Mouse (Mus musculus) intestine, embryonic 14.5 days (tissue): ENCODE results near the gene Tspan11. TPM values are rescaled to one million over a fixed set of nuclear protein-coding genes. Genes with fewer than 3 reads are reported as not detected.
A peak's percentile ranks its signal among the peaks of the same experiment; 100 is the strongest.

Experiments used
- ATAC-seq: fragments of 200-750 bp; cut with Nextera tagmentation; replicated peaks from 2 replicates; pipeline ENCODE4 v1.8.0; 2017; ENCODE audit warnings: low read depth, moderate number of reproducible peaks, moderate TSS enrichment, moderate library complexity; ENCODE audit not compliant: low FRiP score, low TSS enrichment
- DNase-seq: peaks from one replicate; pipeline ENCODE4 v3.0.0-alpha.2; 2018; ENCODE audit warnings: low spot score
- H3K27ac ChIP-seq: fragments of 300-500 bp; sonication (generic); 2 replicates; pipeline ENCODE4 v1.5.1; 2014; ENCODE audit warnings: low read depth, mild to moderate bottlenecking, control low read depth
- H3K27me3 ChIP-seq: fragments of 300-500 bp; sonication (generic); replicated peaks from 2 replicates; pipeline ENCODE4 v1.6.1; 2014; ENCODE audit warnings: low read length, control low read depth; ENCODE audit not compliant: control insufficient read depth, insufficient read depth
- H3K36me3 ChIP-seq: fragments of 300-500 bp; sonication (generic); 2 replicates; pipeline ENCODE4 v1.6.1; 2014; ENCODE audit warnings: low read length, control low read depth; ENCODE audit not compliant: control insufficient read depth, insufficient read depth
- H3K4me1 ChIP-seq: fragments of 300-500 bp; sonication (generic); replicated peaks from 2 replicates; pipeline ENCODE4 v1.6.1; 2014; ENCODE audit warnings: low read length, control low read depth, mixed read lengths; ENCODE audit not compliant: control insufficient read depth, insufficient read depth
- H3K4me2 ChIP-seq: fragments of 300-500 bp; sonication (generic); 2 replicates; pipeline ENCODE4 v1.6.1; 2014; ENCODE audit warnings: low read length
- H3K4me3 ChIP-seq: fragments of 300-500 bp; sonication (generic); 2 replicates; pipeline ENCODE4 v1.5.1; 2014; ENCODE audit warnings: low read depth, low read length, control low read depth, mixed read lengths
- H3K9ac ChIP-seq: fragments of 300-500 bp; sonication (generic); 2 replicates; pipeline ENCODE4 v1.6.1; 2014; ENCODE audit warnings: mild to moderate bottlenecking, low read length
- H3K9me3 ChIP-seq: fragments of 300-500 bp; sonication (generic); 2 replicates; pipeline ENCODE4 v1.6.1; 2016; ENCODE audit warnings: low read length, control low read depth; ENCODE audit not compliant: control insufficient read depth
- WGBS: fragments of 180-500 bp; shearing (Covaris S2); extraction: QIAGEN DNeasy Blood & Tissue Kit; methylation state at CpG from one replicate; pipeline ENCODE4 v1.1.7; 2014; 5-methylcytosine and 5-hydroxymethylcytosine counted together
- polyA plus RNA-seq: library from polyadenylated mRNA; unstranded; fragments of >200 nt; fragmentation: Nextera tagmentation; extraction: Ambion mirVana; gene quantifications from 2 replicates; pipeline ENCODE4 v1.2.1, GENCODE M21; 2014

Gene Tspan11
- polyA plus RNA-seq, 1 experiment from 2014 or later, result 4.1 TPM

DNA sequence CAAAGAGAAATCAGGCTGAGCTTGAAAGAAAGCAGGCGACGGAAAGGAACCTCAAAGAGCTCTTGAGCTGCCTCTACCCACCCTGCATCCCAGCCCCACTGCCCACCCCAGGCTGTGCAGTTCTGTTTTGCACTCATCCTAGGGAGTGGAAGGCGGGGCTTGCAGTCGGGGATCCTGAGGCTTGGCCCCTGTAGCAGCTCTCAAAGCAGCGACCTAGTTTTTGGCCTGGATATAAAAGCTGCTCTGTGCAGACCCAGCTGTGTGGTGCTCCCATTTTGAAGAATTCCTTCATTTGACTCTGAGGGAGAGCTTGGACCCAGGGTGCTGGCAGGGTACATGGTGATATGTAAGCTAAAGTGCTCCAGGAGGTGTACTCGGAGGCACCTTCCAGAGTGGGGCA lies 37.4 kb downstream of the Tspan11 start:
- no peaks in the 10 kb centered on the region for H3K36me3 ChIP-seq
- H3K4me2 ChIP-seq, result no peak overlapping the region
- no peak overlapping the region for H3K9ac ChIP-seq
- no peaks in the 10 kb centered on the region for H3K9me3 ChIP-seq
- ATAC-seq (no peak), DNase-seq (no peak)
- no peaks in the 10 kb centered on the region for H3K4me1 ChIP-seq
- 67% methylated on average over 6 of the region's 6 CpGs for WGBS
- H3K27ac ChIP-seq, result no peak overlapping the region
- no peak overlapping the region for H3K4me3 ChIP-seq
- no peaks in the 10 kb centered on the region for H3K27me3 ChIP-seq

DNA sequence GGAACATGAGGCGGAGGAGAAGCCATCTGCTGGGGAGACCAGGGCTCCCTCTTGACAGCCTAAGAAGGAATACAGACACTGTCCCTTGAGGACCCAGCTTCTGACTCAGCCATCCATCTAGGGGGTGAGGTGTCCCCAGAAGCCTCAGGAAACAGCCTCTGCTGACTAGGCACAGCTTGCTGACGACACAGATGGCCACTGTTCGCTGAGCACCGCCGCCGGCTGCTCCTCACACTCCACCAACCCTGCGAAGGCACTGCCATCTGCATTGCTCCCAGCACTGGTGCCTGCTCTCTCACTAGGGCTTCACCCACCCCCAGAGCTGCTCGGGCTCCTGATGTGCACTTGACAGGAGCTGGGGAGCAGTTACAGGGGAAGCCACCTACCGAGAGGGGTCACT lies 38.5 kb downstream of the Tspan11 start:
- Histone ChIP-seq H3K27me3 (no peaks in the 10 kb centered on the region), H3K9me3 (no peaks in the 10 kb centered on the region), H3K4me3 (no peak overlapping the region), H3K4me1 (no peaks in the 10 kb centered on the region), H3K4me2 (no peak overlapping the region), H3K27ac (no peak overlapping the region), H3K36me3 (no peaks in the 10 kb centered on the region), H3K9ac (no peak overlapping the region)
- WGBS, result 65% methylated on average over 9 of the region's 9 CpGs
- ATAC-seq (no peak), DNase-seq (no peak)

DNA sequence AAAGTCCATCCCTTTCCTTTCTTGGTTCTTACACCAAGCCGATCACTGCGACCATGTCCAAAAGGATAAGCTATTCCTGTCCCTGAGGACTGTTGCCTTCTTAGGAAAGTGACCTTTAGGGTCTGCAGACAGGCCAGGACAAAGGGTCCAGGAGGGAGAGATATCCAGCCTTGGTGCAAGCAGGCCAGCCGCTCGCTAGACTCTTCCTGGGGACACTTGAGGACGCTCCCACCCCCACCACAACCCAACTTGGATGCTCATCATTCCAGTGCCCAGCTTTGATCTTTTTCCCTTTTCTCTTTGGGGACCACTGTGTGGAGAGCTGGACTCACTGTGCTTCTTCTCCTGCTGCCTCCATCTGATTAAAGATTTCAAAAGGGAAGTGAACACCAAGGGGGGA lies 41.3 kb downstream of the Tspan11 start:
- no peak overlapping the region for H3K9ac ChIP-seq
- no peaks in the 10 kb centered on the region for H3K27me3 ChIP-seq
- H3K4me3 ChIP-seq, result no peak overlapping the region
- H3K4me2 ChIP-seq, result no peak overlapping the region
- H3K36me3 ChIP-seq, result no peaks in the 10 kb centered on the region
- DNase-seq (no peak), ATAC-seq (no peak)
- no peaks in the 10 kb centered on the region for H3K9me3 ChIP-seq
- 89% methylated on average over 5 of the region's 5 CpGs for WGBS
- H3K4me1 ChIP-seq, result peaks cover 15% of the 10 kb centered on the region
- no peak overlapping the region for H3K27ac ChIP-seq

DNA sequence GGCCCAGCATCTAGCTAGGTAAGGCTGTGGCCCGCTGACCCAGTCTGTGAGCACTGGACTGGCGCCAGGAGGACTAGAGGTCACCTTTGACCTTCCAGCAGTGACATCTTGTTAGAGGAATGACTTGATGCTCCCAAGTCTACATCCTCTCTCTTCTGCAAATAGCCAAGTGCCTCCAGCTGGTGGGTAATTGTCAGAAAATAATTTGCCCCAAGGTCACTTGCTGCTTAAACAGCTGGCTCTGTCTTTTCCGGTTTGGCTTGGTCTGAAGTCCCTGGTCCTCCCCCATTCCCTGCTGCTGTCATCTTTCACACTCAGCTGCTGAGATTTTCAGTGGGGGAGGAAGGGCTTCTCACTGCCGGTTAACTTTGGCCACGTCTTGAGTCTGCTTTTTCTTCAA lies 45.3 kb downstream of the Tspan11 start:
- no peaks in the 10 kb centered on the region for H3K9me3 ChIP-seq
- DNase-seq (no peak), ATAC-seq (peak; percentile 57)
- WGBS, result 24% methylated on average over 5 of the region's 5 CpGs
- H3K27me3 ChIP-seq, result no peaks in the 10 kb centered on the region
- H3K4me1 ChIP-seq, result peaks cover 18% of the 10 kb centered on the region
- H3K4me2 ChIP-seq, result 0 out of 2 replicates have a peak overlapping the region, but pooled peaks have one; percentile 4
- no peak overlapping the region for H3K9ac ChIP-seq
- H3K36me3 ChIP-seq, result no peaks in the 10 kb centered on the region
- no peak overlapping the region for H3K4me3 ChIP-seq
- H3K27ac ChIP-seq, result no peak overlapping the region; the same call in 1 of the 2 replicates

DNA sequence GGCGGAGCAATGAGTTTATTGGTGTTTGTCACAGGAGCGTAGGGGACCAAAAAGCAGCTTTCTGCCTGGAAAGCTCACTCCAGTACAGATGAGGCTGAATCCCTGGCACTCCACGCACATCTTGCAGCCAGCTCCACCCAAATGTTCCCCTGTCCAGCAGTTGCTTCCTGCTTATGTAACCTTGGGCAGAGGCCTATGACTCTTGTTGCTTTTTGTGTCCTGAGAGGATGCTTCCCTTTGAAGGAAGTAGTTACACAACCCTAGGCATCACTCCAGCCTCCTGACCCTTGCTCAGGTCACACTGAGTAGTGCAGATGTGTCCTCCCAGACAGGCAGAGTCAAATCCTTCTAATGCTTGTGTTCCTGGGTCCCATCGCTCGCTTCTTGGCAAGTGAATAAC lies 46.5 kb downstream of the Tspan11 start:
- Histone ChIP-seq H3K27ac (no peak overlapping the region), H3K9me3 (no peaks in the 10 kb centered on the region), H3K4me3 (no peak overlapping the region), H3K9ac (no peak overlapping the region), H3K27me3 (no peaks in the 10 kb centered on the region), H3K36me3 (no peaks in the 10 kb centered on the region), H3K4me1 (peaks cover 18% of the 10 kb centered on the region), H3K4me2 (no peak overlapping the region)
- 90% methylated on average over 5 of the region's 5 CpGs for WGBS
- no peak for DNase-seq
- no peak for ATAC-seq

DNA sequence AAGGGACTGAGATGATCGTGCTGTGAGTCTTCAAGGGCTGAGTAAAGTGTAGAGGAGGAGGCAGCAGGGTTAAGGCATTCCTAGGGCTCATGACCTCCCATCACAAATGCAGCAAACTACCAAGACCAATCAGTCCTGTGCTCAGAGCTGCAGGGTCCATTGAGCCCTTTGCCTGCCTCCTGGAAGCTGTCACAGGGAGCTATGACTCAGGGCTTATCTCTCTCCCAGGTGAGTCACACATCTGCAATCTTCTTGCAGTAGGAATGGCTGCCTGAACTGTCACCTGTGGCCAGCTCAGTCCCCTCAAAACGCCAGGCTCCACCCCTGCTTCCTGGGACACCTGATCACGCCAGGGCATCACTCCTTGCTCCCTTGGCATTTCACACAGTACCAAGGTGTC lies 47.7 kb downstream of the Tspan11 start:
- H3K4me1 ChIP-seq, result peaks cover 18% of the 10 kb centered on the region
- ATAC-seq, result no peak

DNA sequence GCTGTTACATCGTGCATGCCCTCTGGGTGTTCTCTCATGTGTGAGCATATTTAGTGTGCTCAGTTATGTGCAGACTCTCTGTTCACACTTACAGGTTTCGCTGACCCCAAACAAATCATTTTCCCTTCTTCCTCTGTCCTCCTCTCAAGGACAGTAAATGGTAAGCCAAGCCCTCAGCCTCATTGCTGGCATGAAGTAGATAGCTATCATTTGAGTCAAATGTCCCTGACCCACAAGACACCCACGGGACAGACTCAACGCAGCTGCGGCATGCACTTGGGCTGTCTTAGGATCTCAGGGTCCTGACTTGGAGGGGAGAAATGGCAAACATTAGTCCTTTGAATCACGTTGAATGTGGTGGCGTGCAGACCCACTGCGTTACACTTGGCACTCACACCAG lies 55.0 kb downstream of the Tspan11 start:
- no peak for ATAC-seq
- 90% methylated on average over 8 of the region's 8 CpGs for WGBS
- H3K4me2 ChIP-seq, result no peak overlapping the region

More for the DNA sequence above, 47.7 kb downstream of the Tspan11 start:
- H3K36me3 ChIP-seq, result no peaks in the 10 kb centered on the region
- no peak overlapping the region for H3K4me3 ChIP-seq
- WGBS, result 76% methylated on average over 3 of the region's 3 CpGs
- no peak overlapping the region for H3K4me2 ChIP-seq
- no peak for DNase-seq
- H3K27ac ChIP-seq, result no peak overlapping the region
- H3K9ac ChIP-seq, result no peak overlapping the region
- H3K9me3 ChIP-seq, result no peaks in the 10 kb centered on the region
- no peaks in the 10 kb centered on the region for H3K27me3 ChIP-seq

DNA sequence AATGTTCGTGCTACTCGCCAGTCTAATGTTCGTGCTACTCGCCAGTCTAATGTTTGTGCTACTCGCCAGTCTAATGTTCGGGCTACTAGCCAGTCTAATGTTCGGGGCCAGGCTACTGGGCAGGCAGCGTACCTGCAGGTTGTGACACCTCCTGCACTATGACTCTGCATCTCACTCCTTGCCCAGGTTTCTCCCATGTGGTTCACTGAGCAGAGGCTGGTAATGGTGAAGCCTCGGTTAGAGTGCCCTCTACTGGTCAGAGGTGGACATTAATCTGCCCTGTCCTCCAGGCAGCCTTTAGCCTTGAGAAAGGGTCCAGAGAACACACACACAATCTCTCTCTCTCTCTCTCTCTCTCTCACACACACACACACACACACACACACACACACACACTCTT lies 58.3 kb downstream of the Tspan11 start:
- DNase-seq (peak; percentile 84), ATAC-seq (peak; percentile 75)
- Histone ChIP-seq H3K4me2 (no peak overlapping the region), H3K9me3 (no peaks in the 10 kb centered on the region), H3K27ac (no peak overlapping the region), H3K4me3 (no peak overlapping the region), H3K36me3 (no peaks in the 10 kb centered on the region), H3K27me3 (no peaks in the 10 kb centered on the region), H3K9ac (no peak overlapping the region), H3K4me1 (no peaks in the 10 kb centered on the region)
- 63% methylated on average over 9 of the region's 9 CpGs for WGBS

More for the DNA sequence above, 55.0 kb downstream of the Tspan11 start:
- H3K27ac ChIP-seq, result no peak overlapping the region
- H3K4me3 ChIP-seq, result no peak overlapping the region
- no peaks in the 10 kb centered on the region for H3K9me3 ChIP-seq
- no peak overlapping the region for H3K9ac ChIP-seq
- DNase-seq, result no peak
- no peaks in the 10 kb centered on the region for H3K27me3 ChIP-seq
- H3K4me1 ChIP-seq, result no peaks in the 10 kb centered on the region
- H3K36me3 ChIP-seq, result no peaks in the 10 kb centered on the region

DNA sequence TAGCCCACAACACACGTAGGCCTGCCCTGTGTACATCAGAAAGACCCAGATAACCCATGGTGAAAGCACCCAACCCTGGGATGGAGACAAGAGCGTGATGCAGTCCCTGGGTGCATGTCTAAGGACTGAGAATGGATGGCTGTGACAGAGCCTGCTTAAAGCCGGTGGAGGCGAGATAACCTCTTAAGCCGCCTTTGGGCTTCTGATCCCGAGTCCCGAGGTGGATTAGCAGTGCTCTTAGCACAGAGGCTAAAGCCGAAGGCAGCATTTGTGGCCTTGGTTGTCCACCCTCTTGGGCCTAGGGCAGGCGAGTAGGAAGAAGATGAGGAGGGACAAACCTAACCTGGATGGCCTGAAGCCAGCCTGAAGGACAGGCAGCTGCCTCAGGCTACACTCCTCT lies 61.3 kb downstream of the Tspan11 start:
- DNase-seq, result no peak
- ATAC-seq, result no peak
- no peaks in the 10 kb centered on the region for H3K36me3 ChIP-seq
- no peak overlapping the region for H3K27ac ChIP-seq
- no peak overlapping the region for H3K4me2 ChIP-seq
- no peak overlapping the region for H3K4me3 ChIP-seq
- H3K27me3 ChIP-seq, result no peaks in the 10 kb centered on the region
- no peaks in the 10 kb centered on the region for H3K4me1 ChIP-seq
- H3K9ac ChIP-seq, result no peak overlapping the region
- H3K9me3 ChIP-seq, result no peaks in the 10 kb centered on the region
- 87% methylated on average over 9 of the region's 9 CpGs for WGBS
